Mouse (Mus musculus): ENCODE measurements around the gene Akap8l. TPM values are rescaled to one million over a fixed set of nuclear protein-coding genes. Genes with fewer than 3 reads are reported as not detected.

The Akap8l gene
- total and polyA plus RNA-seq, 2 experiments from 2014 or later: 69.9 to 117 TPM

GRCm38 (mm10) chr17:32356766-32357760, 6.7 kb upstream of the Akap8l start:
- H3K27ac ChIP-seq (ENCODE audit: low read depth, low read length): no peak overlapping the region
- ATAC-seq (ENCODE audit: low FRiP score) (no peak), DNase-seq (ENCODE audit: low spot score) (no peak)
- 80% methylated on average over 24 of the region's 24 CpGs for WGBS
- no peak for TF ChIP-seq CTCF (IDR thresholded peaks at IDR 0.05)
- H3K9ac ChIP-seq (replicated peaks; ENCODE audit: low read length, poor library complexity, severe bottlenecking): no peak overlapping the region
- no peak overlapping the region for H3K4me2 ChIP-seq (ENCODE audit: low read depth, low read length, poor library complexity, severe bottlenecking)
- no peaks in the 10 kb centered on the region for H3K27me3 ChIP-seq (ENCODE audit: insufficient read depth, low read length)
- H3K4me3 ChIP-seq (ENCODE audit: low read depth, low read length): no peak overlapping the region
- H3K4me1 ChIP-seq (ENCODE audit: insufficient read depth, low read length): no peaks in the 10 kb centered on the region
- no peaks in the 10 kb centered on the region for H3K9me3 ChIP-seq (ENCODE audit: low read length)
- peaks cover 80% of the 10 kb centered on the region for H3K36me3 ChIP-seq (ENCODE audit: insufficient read depth, low read length)

GRCm38 (mm10) chr17:32356281-32356680, 5.9 kb upstream of the Akap8l start:
- H3K36me3 ChIP-seq (ENCODE audit: insufficient read depth, low read length): peaks cover 74% of the 10 kb centered on the region
- no peak overlapping the region for H3K4me2 ChIP-seq (ENCODE audit: low read depth, low read length, poor library complexity, severe bottlenecking)
- H3K27me3 ChIP-seq (ENCODE audit: insufficient read depth, low read length): no peaks in the 10 kb centered on the region
- ATAC-seq (ENCODE audit: low FRiP score) (no peak), DNase-seq (ENCODE audit: low spot score) (no peak)
- TF ChIP-seq CTCF (IDR thresholded peaks at IDR 0.05): no peak
- no peak overlapping the region for H3K27ac ChIP-seq (ENCODE audit: low read depth, low read length)
- no peak overlapping the region for H3K4me3 ChIP-seq (ENCODE audit: low read depth, low read length)
- no peaks in the 10 kb centered on the region for H3K4me1 ChIP-seq (ENCODE audit: insufficient read depth, low read length)
- no peak overlapping the region for H3K9ac ChIP-seq (replicated peaks; ENCODE audit: low read length, poor library complexity, severe bottlenecking)
- WGBS: 81% methylated on average over 9 of the region's 9 CpGs
- no peaks in the 10 kb centered on the region for H3K9me3 ChIP-seq (ENCODE audit: low read length)

- no peaks in the 10 kb centered on the region for H3K27me3 ChIP-seq (ENCODE audit: insufficient read depth, low read length)
- H3K27ac ChIP-seq (ENCODE audit: low read depth, low read length): no peak overlapping the region
- H3K9me3 ChIP-seq (ENCODE audit: low read length): no peaks in the 10 kb centered on the region
- TF ChIP-seq CTCF (IDR thresholded peaks at IDR 0.05): no peak
- no peak overlapping the region for H3K9ac ChIP-seq (replicated peaks; ENCODE audit: low read length, poor library complexity, severe bottlenecking)
- WGBS: 92% methylated on average over 6 of the region's 6 CpGs
- DNase-seq (ENCODE audit: low spot score): no peak
- no peak overlapping the region for H3K4me2 ChIP-seq (ENCODE audit: low read depth, low read length, poor library complexity, severe bottlenecking)
- no peaks in the 10 kb centered on the region for H3K4me1 ChIP-seq (ENCODE audit: insufficient read depth, low read length)
- no peak for ATAC-seq (ENCODE audit: low FRiP score)
- H3K4me3 ChIP-seq (ENCODE audit: low read depth, low read length): no peak overlapping the region
- H3K36me3 ChIP-seq (ENCODE audit: insufficient read depth, low read length): peaks cover 65% of the 10 kb centered on the region
Measured at GRCm38 (mm10) chr17:32355031-32355430, 4.6 kb upstream of the Akap8l start.

- no peak overlapping the region for H3K4me3 ChIP-seq (ENCODE audit: low read depth, low read length)
- no peak for TF ChIP-seq CTCF (IDR thresholded peaks at IDR 0.05)
- no peaks in the 10 kb centered on the region for H3K4me1 ChIP-seq (ENCODE audit: insufficient read depth, low read length)
- H3K27me3 ChIP-seq (ENCODE audit: insufficient read depth, low read length): no peaks in the 10 kb centered on the region
- H3K9me3 ChIP-seq (ENCODE audit: low read length): no peaks in the 10 kb centered on the region
- WGBS: 36% methylated on average over 5 of the region's 5 CpGs
- H3K4me2 ChIP-seq (ENCODE audit: low read depth, low read length, poor library complexity, severe bottlenecking): no peak overlapping the region
- H3K9ac ChIP-seq (replicated peaks; ENCODE audit: low read length, poor library complexity, severe bottlenecking): no peak overlapping the region
- H3K36me3 ChIP-seq (ENCODE audit: insufficient read depth, low read length): peaks cover 57% of the 10 kb centered on the region
- peak; percentile 26 for DNase-seq (ENCODE audit: low spot score)
- no peak overlapping the region for H3K27ac ChIP-seq (ENCODE audit: low read depth, low read length)
- ATAC-seq (ENCODE audit: low FRiP score): no peak
Measured at GRCm38 (mm10) chr17:32354211-32354610, 3.8 kb upstream of the Akap8l start.

GRCm38 (mm10) chr17:32353696-32354095, 3.3 kb upstream of the Akap8l start:
- DNase-seq (ENCODE audit: low spot score) (peak; percentile 94), ATAC-seq (ENCODE audit: low FRiP score) (no peak)
- no peak overlapping the region for H3K4me2 ChIP-seq (ENCODE audit: low read depth, low read length, poor library complexity, severe bottlenecking)
- no peak overlapping the region for H3K4me3 ChIP-seq (ENCODE audit: low read depth, low read length)
- no peaks in the 10 kb centered on the region for H3K27me3 ChIP-seq (ENCODE audit: insufficient read depth, low read length)
- no peaks in the 10 kb centered on the region for H3K9me3 ChIP-seq (ENCODE audit: low read length)
- H3K27ac ChIP-seq (ENCODE audit: low read depth, low read length): no peak overlapping the region
- H3K4me1 ChIP-seq (ENCODE audit: insufficient read depth, low read length): peaks cover 5% of the 10 kb centered on the region; the same call in 1 of the 2 replicates
- 0 out of 2 replicates have a peak overlapping the region, but pooled peaks have one; percentile 33 for H3K9ac ChIP-seq (replicated peaks; ENCODE audit: low read length, poor library complexity, severe bottlenecking)
- TF ChIP-seq CTCF (IDR thresholded peaks at IDR 0.05): no peak
- H3K36me3 ChIP-seq (ENCODE audit: insufficient read depth, low read length): peaks cover 52% of the 10 kb centered on the region
- WGBS: 44% methylated on average over 4 of the region's 4 CpGs

- DNase-seq (ENCODE audit: low spot score) (no peak), ATAC-seq (ENCODE audit: low FRiP score) (no peak)
- TF ChIP-seq CTCF (IDR thresholded peaks at IDR 0.05): no peak
Measured at GRCm38 (mm10) chr17:32351726-32352125, 1.3 kb upstream of the Akap8l start.

More at GRCm38 (mm10) chr17:32351726-32352125, 1.3 kb upstream of the Akap8l start:
- Histone ChIP-seq H3K9ac (replicated peaks; ENCODE audit: low read length, poor library complexity, severe bottlenecking) (no peak overlapping the region), H3K4me1 (ENCODE audit: insufficient read depth, low read length) (peaks cover 8% of the 10 kb centered on the region; the same call in 1 of the 2 replicates), H3K36me3 (ENCODE audit: insufficient read depth, low read length) (peaks cover 32% of the 10 kb centered on the region), H3K27me3 (ENCODE audit: insufficient read depth, low read length) (no peaks in the 10 kb centered on the region), H3K4me3 (ENCODE audit: low read depth, low read length) (no peak overlapping the region), H3K4me2 (ENCODE audit: low read depth, low read length, poor library complexity, severe bottlenecking) (no peak overlapping the region), H3K9me3 (ENCODE audit: low read length) (no peaks in the 10 kb centered on the region), H3K27ac (ENCODE audit: low read depth, low read length) (no peak overlapping the region)

All from midbrain, postnatal 0 days (tissue).